8 mouse cellular contexts compared by ENCODE assay signal in the genomic region with DNA sequence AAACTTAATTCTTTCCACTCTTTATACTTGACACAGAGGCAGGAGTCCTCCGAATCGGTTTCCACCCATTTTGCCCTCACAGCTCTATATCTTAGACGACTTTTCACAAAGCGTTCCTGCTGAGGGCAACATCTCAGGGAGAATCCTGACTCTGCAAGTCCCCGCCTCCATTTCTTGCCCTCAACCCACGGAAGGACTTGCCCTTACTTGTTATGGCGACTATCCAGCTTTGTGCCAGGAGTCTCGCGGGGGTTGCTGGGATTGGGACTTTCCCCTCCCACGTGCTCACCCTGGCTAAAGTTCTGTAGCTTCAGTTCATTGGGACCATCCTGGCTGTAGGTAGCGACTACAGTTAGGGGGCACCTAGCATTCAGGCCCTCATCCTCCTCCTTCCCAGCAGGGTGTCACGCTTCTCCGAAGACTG. TPM values are rescaled to one million over a fixed set of nuclear protein-coding genes. Genes with fewer than 3 reads are reported as not detected.
A peak's percentile ranks its signal among the peaks of the same experiment; 100 is the strongest.
DNase-seq lines count a peak whose midpoint lies in the region; ATAC-seq and TF ChIP-seq lines count a peak whose summit lies in the region.

A gene (minus strand): TSS at position 165 of the 424 bp plus-strand sequence.
A gene (plus strand): TSS at position 269 of the 424 bp plus-strand sequence.

- WGBS in forebrain, embryonic 11.5 days: 0% methylated on average over 13 of the region's 13 CpGs
- WGBS in heart, embryonic 16.5 days: 0% methylated on average over 13 of the region's 13 CpGs
- under 1% methylated on average over 13 of the region's 13 CpGs for WGBS in liver, embryonic 15.5 days (ENCODE audit: insufficient replicate concordance)
- under 1% methylated on average over 13 of the region's 13 CpGs for whole genome bisulfite sequencing in neural tube, embryonic 12.5 days

- H3K79me2 ChIP-seq in CH12.LX (replicated peaks; ENCODE audit: control insufficient read depth, extremely low read depth, insufficient read depth, poor library complexity, severe bottlenecking): peaks cover 78% of the 10 kb centered on the region

- H3K4me1 ChIP-seq in CH12.LX (ENCODE audit: control insufficient read depth in 1 of 2, insufficient read depth in 2 of 2): peaks cover 16 to 59% of the 10 kb centered on the region in 2 experiments
- peaks cover 16% of the 10 kb centered on the region for H3K4me1 ChIP-seq in forebrain, embryonic 11.5 days (replicated peaks; ENCODE audit: control insufficient read depth, insufficient read depth, low read length)
- peaks cover 24% of the 10 kb centered on the region for H3K4me1 ChIP-seq in heart, embryonic 16.5 days (ENCODE audit: control insufficient read depth, insufficient read depth, low read length)
- peaks cover 70% of the 10 kb centered on the region for H3K4me1 ChIP-seq in liver, embryonic 15.5 days (replicated peaks)
- H3K4me1 ChIP-seq in neural tube, embryonic 12.5 days: peaks cover 34% of the 10 kb centered on the region

- peak; percentile 65 for ATAC-seq in forebrain, embryonic 11.5 days (replicated peaks; ENCODE audit: low FRiP score)
- ATAC-seq in heart, embryonic 16.5 days (replicated peaks; ENCODE audit: extremely low read depth, insufficient read depth, low FRiP score): peak; percentile 68
- peak; percentile 47 for ATAC-seq in liver, embryonic 15.5 days (ENCODE audit: insufficient read depth)
- ATAC-seq in neural tube, embryonic 12.5 days (ENCODE audit: low FRiP score, low read depth): peak; percentile 69

- in situ Hi-C loops in CH12.LX (cut with MboI; ENCODE audit: low pct_ligation_motif_present, low pct_unique_long_range_greater_than_20kb, low sequenced_read_pairs): no loop called here

- peak within 1 kb of the TSS; percentile 81 to 99 (median 95) for H3K4me3 ChIP-seq in CH12.LX (replicated peaks in 1 of 3; ENCODE audit: low read depth in 2 of 3, low read length in 2 of 3, poor library complexity in 1 of 3)
- H3K4me3 ChIP-seq in forebrain, embryonic 11.5 days (ENCODE audit: low read depth, low read length): peak within 1 kb of the TSS; percentile 81
- H3K4me3 ChIP-seq in heart, embryonic 16.5 days (ENCODE audit: low read length): peak within 1 kb of the TSS; percentile 88
- peak within 1 kb of the TSS; percentile 90 for H3K4me3 ChIP-seq in liver, embryonic 15.5 days (replicated peaks)
- peak within 1 kb of the TSS; percentile 74 for H3K4me3 ChIP-seq in neural tube, embryonic 12.5 days

- H3K9ac ChIP-seq in CH12.LX (ENCODE audit: insufficient read depth, low read depth): peak within 1 kb of the TSS; percentile 99
- peak within 1 kb of the TSS; percentile 88 for H3K9ac ChIP-seq in forebrain, embryonic 11.5 days (ENCODE audit: low read length)
- peak within 1 kb of the TSS; percentile 81 for H3K9ac ChIP-seq in heart, embryonic 16.5 days (ENCODE audit: low read length)
- H3K9ac ChIP-seq in liver, embryonic 15.5 days: peak within 1 kb of the TSS; percentile 88
- peak within 1 kb of the TSS; percentile 75 for H3K9ac ChIP-seq in neural tube, embryonic 12.5 days

- DNase-seq in CH12.LX (ENCODE audit: extremely low read depth): peak; percentile 99
- DNase-seq in c-Kit-positive CD71-positive TER-119-negative erythroid progenitor cells, embryonic 14.5 days (ENCODE audit: low read depth): peak; percentile 93
- peak; percentile 93 for DNase-seq in forebrain, embryonic 11.5 days (ENCODE audit: low spot score)
- peak; percentile 93 to 97 for DNase-seq in kidney, postnatal 36 days
- DNase-seq in telencephalon, adult 2 months (ENCODE audit: low read depth, low spot score): peak; percentile 93

- TF ChIP-seq EP300 in CH12.LX (IDR thresholded peaks at IDR 0.05; ENCODE audit: low read length): no peak

- H3K9me3 ChIP-seq in CH12.LX (replicated peaks; ENCODE audit: low read length): no peaks in the 10 kb centered on the region
- H3K9me3 ChIP-seq in forebrain, embryonic 11.5 days (ENCODE audit: control insufficient read depth, low read length): no peaks in the 10 kb centered on the region
- H3K9me3 ChIP-seq in heart, embryonic 16.5 days (replicated peaks; ENCODE audit: control insufficient read depth, low read length): no peaks in the 10 kb centered on the region
- no peaks in the 10 kb centered on the region for H3K9me3 ChIP-seq in liver, embryonic 15.5 days (replicated peaks)
- no peaks in the 10 kb centered on the region for H3K9me3 ChIP-seq in neural tube, embryonic 12.5 days

- no peaks in the 10 kb centered on the region for H3K27me3 ChIP-seq in CH12.LX (replicated peaks)
- H3K27me3 ChIP-seq in forebrain, embryonic 11.5 days (ENCODE audit: control insufficient read depth, insufficient read depth, low read length): no peaks in the 10 kb centered on the region
- H3K27me3 ChIP-seq in heart, embryonic 16.5 days (ENCODE audit: control insufficient read depth, insufficient read depth, low read length): no peaks in the 10 kb centered on the region
- H3K27me3 ChIP-seq in liver, embryonic 15.5 days: no peaks in the 10 kb centered on the region
- no peaks in the 10 kb centered on the region for H3K27me3 ChIP-seq in neural tube, embryonic 12.5 days (replicated peaks)

- H3K4me2 ChIP-seq in CH12.LX (ENCODE audit: insufficient read depth, low read depth, poor library complexity, severe bottlenecking): peak within 1 kb of the TSS; percentile 83
- peak within 1 kb of the TSS; percentile 69 for H3K4me2 ChIP-seq in forebrain, embryonic 11.5 days (ENCODE audit: low read depth, low read length, severe bottlenecking)
- peak within 1 kb of the TSS; percentile 79 for H3K4me2 ChIP-seq in heart, embryonic 16.5 days (ENCODE audit: low read depth, low read length)
- H3K4me2 ChIP-seq in liver, embryonic 15.5 days: peak within 1 kb of the TSS; percentile 91
- peak within 1 kb of the TSS; percentile 83 for H3K4me2 ChIP-seq in neural tube, embryonic 12.5 days (replicated peaks)

- dilution Hi-C loops in CH12.LX (cut with MboI; ENCODE audit: extremely low pct_ligation_motif_present, extremely low pct_unique_long_range_greater_than_20kb, low sequenced_read_pairs): no loop called here

- peak in 1 of 2 experiments; percentile 26; a peak in 2 of 4 replicates for TF ChIP-seq CTCF in CH12.LX (conservative IDR thresholded peaks at IDR 0.05 in 1 of 2, IDR thresholded peaks at IDR 0.05 in 1 of 2; ENCODE audit: low read depth in 2 of 2, low read length in 2 of 2)

- peak within 1 kb of the TSS; percentile 89 for H3K27ac ChIP-seq in CH12.LX (ENCODE audit: insufficient read depth, low read depth)
- peak within 1 kb of the TSS; percentile 84 for H3K27ac ChIP-seq in forebrain, embryonic 11.5 days (ENCODE audit: low read depth, low read length)
- H3K27ac ChIP-seq in heart, embryonic 16.5 days (ENCODE audit: low read length): peak within 1 kb of the TSS; percentile 96
- H3K27ac ChIP-seq in liver, embryonic 15.5 days (replicated peaks): peak within 1 kb of the TSS; percentile 97
- peak within 1 kb of the TSS; percentile 71 for H3K27ac ChIP-seq in neural tube, embryonic 12.5 days

- peaks cover 19 to 54% of the 10 kb centered on the region in 2 experiments for H3K36me3 ChIP-seq in CH12.LX (replicated peaks in 1 of 2; ENCODE audit: control insufficient read depth in 1 of 2, insufficient read depth in 1 of 2, low read length in 1 of 2)
- H3K36me3 ChIP-seq in forebrain, embryonic 11.5 days (ENCODE audit: control insufficient read depth, insufficient read depth, low read length): no peaks in the 10 kb centered on the region
- peaks cover 2% of the 10 kb centered on the region; the same call in 1 of the 2 replicates for H3K36me3 ChIP-seq in heart, embryonic 16.5 days (ENCODE audit: control insufficient read depth, insufficient read depth)
- peaks cover 21% of the 10 kb centered on the region for H3K36me3 ChIP-seq in liver, embryonic 15.5 days (replicated peaks)
- 0 out of 2 replicates have a peak, but pooled peaks cover 1% of the 10 kb centered on the region for H3K36me3 ChIP-seq in neural tube, embryonic 12.5 days

- TF ChIP-seq RAD21 in CH12.LX (IDR thresholded peaks at IDR 0.05; ENCODE audit: low read depth, low read length): no peak

- peak; percentile 98 for TF ChIP-seq POLR2A in CH12.LX (IDR thresholded peaks at IDR 0.05; ENCODE audit: low read depth, low read length)

TF ChIP-seq in CH12.LX, 34 proteins besides CTCF, POLR2A, EP300 and RAD21 (continues in another document):
- TF ChIP-seq USF2 (conservative IDR thresholded peaks at IDR 0.05; ENCODE audit: low read depth, low read length) (peak; percentile 79), RCOR1 (conservative IDR thresholded peaks at IDR 0.05; ENCODE audit: low read depth, low read length) (peak; percentile 68), GABPA (IDR thresholded peaks at IDR 0.05; ENCODE audit: insufficient replicate concordance, low read depth, low read length) (peak; percentile 40; the same call in 1 of the 2 replicates), NELFE (IDR thresholded peaks at IDR 0.05; ENCODE audit: low read depth, low read length) (peak; percentile 94), KAT2A (IDR thresholded peaks at IDR 0.05; ENCODE audit: insufficient replicate concordance, low read length) (peak; percentile 97), CHD2 (IDR thresholded peaks at IDR 0.05; ENCODE audit: low read length) (peak; percentile 94), MEF2A (IDR thresholded peaks at IDR 0.05; ENCODE audit: borderline replicate concordance, low read depth, low read length) (peak; percentile 82), PAX5 (IDR thresholded peaks at IDR 0.05; ENCODE audit: low read length) (no peak), TCF12 (IDR thresholded peaks at IDR 0.05; ENCODE audit: low read depth, low read length) (peak; percentile 96), USF1 (IDR thresholded peaks at IDR 0.05; ENCODE audit: low read depth, low read length) (peak; percentile 87), ZKSCAN1 (IDR thresholded peaks at IDR 0.05; ENCODE audit: borderline replicate concordance, low read depth, low read length) (no peak)

RNA-seq across cellular contexts. Expression of the first gene that starts in this region (rescaled TPM):
- total RNA-seq in CH12.LX (2012; rRNA removed): 34.2 and 40.8 TPM in 2 replicates
- 25.4 and 26.4 TPM in 2 replicates for total RNA-seq in CH12.LX (2014; rRNA removed)
- 35.3 and 36.0 TPM in 2 replicates for polyA plus RNA-seq in CH12.LX (2012; ENCODE audit: insufficient read length, low read depth)
- polyA plus RNA-seq in forebrain, embryonic 11.5 days (2014; fragmentation: Nextera tagmentation; extraction: Ambion mirVana): 39.3 and 44.1 TPM in 2 replicates
- 15.1 and 16.5 TPM in 2 replicates for polyA plus RNA-seq in heart, embryonic 16.5 days (2015; fragmentation: Nextera tagmentation; extraction: Ambion mirVana)
- polyA plus RNA-seq in liver, embryonic 15.5 days (2015; fragmentation: Nextera tagmentation; extraction: Ambion mirVana): 15.9 and 16.9 TPM in 2 replicates
- polyA plus RNA-seq in neural tube, embryonic 12.5 days (2016; fragmentation: Nextera tagmentation; extraction: Ambion mirVana): 32.2 and 32.4 TPM in 2 replicates

RNA-seq across cellular contexts. Expression of the second gene that starts in this region (rescaled TPM):
- total RNA-seq in CH12.LX (2012; rRNA removed) (104 and 107 TPM in 2 replicates), CH12.LX (2014; rRNA removed) (15.7 and 24.9 TPM in 2 replicates)
- 309 and 372 TPM in 2 replicates for polyA plus RNA-seq in CH12.LX (2012; ENCODE audit: insufficient read length, low read depth)
- polyA plus RNA-seq in forebrain, embryonic 11.5 days (2014; fragmentation: Nextera tagmentation; extraction: Ambion mirVana): 168 and 175 TPM in 2 replicates
- polyA plus RNA-seq in heart, embryonic 16.5 days (2015; fragmentation: Nextera tagmentation; extraction: Ambion mirVana): 79.1 and 87.0 TPM in 2 replicates
- polyA plus RNA-seq in liver, embryonic 15.5 days (2015; fragmentation: Nextera tagmentation; extraction: Ambion mirVana): 62.4 and 63.8 TPM in 2 replicates
- 116 and 120 TPM in 2 replicates for polyA plus RNA-seq in neural tube, embryonic 12.5 days (2016; fragmentation: Nextera tagmentation; extraction: Ambion mirVana)

Comparison
In these comparisons a context has a peak if more than half of its experiments do, and no peak if none do; other contexts are left out.
1. Peak in every context shown above with its lines: DNase-seq, ATAC-seq, H3K4me3 ChIP-seq and H3K27ac ChIP-seq.